ENCODE assay signal across 8 mouse cellular contexts in genomic region chr10:81138131-81138782, GRCm38 (mm10). TPM values are rescaled to one million over a fixed set of nuclear protein-coding genes. Genes with fewer than 3 reads are reported as not detected.
DNase-seq lines count a peak whose midpoint lies in the region; ATAC-seq lines count a peak whose summit lies in the region.

No protein-coding gene starts in this region.

- DNase-seq in layer of hippocampus, postnatal 14 days (ENCODE audit: low spot score in 2 of 2) = peak; percentile 52
- no peak for DNase-seq in layer of hippocampus, postnatal 36 days
- DNase-seq in R1 (ENCODE audit: low read depth, low spot score) = peak; percentile 65
- DNase-seq in urinary bladder, postnatal 4 days (ENCODE audit: low spot score in 2 of 2) = no peak

- peaks cover 15% of the 10 kb centered on the region for H3K27me3 ChIP-seq in embryonic facial prominence, embryonic 15.5 days
- peaks cover 24% of the 10 kb centered on the region for H3K27me3 ChIP-seq in hindbrain, embryonic 15.5 days
- no peaks in the 10 kb centered on the region for H3K27me3 ChIP-seq in liver, embryonic 15.5 days
- H3K27me3 ChIP-seq in neural tube, embryonic 14.5 days (ENCODE audit: control insufficient read depth, insufficient read depth, low read length) = peaks cover 12% of the 10 kb centered on the region

- H3K4me1 ChIP-seq in embryonic facial prominence, embryonic 15.5 days = peaks cover 71% of the 10 kb centered on the region
- peaks cover 64% of the 10 kb centered on the region for H3K4me1 ChIP-seq in hindbrain, embryonic 15.5 days (replicated peaks)
- H3K4me1 ChIP-seq in liver, embryonic 15.5 days (replicated peaks) = peaks cover 78% of the 10 kb centered on the region
- H3K4me1 ChIP-seq in neural tube, embryonic 14.5 days (ENCODE audit: control insufficient read depth, insufficient read depth, low read length) = peaks cover 47% of the 10 kb centered on the region

- peak overlapping the region; percentile 91 for H3K27ac ChIP-seq in embryonic facial prominence, embryonic 15.5 days (replicated peaks)
- peak overlapping the region; percentile 84 for H3K27ac ChIP-seq in hindbrain, embryonic 15.5 days (replicated peaks)
- peak overlapping the region; percentile 88 for H3K27ac ChIP-seq in liver, embryonic 15.5 days (replicated peaks)
- peak overlapping the region; percentile 86 for H3K27ac ChIP-seq in neural tube, embryonic 14.5 days (ENCODE audit: low read depth, low read length)

- 1% methylated on average over 22 of the region's 24 CpGs for WGBS in embryonic facial prominence, embryonic 15.5 days
- WGBS in hindbrain, embryonic 15.5 days = under 1% methylated on average over 23 of the region's 24 CpGs
- 0% methylated on average over 24 of the region's 24 CpGs for WGBS in liver, embryonic 15.5 days (ENCODE audit: insufficient replicate concordance)
- 0% methylated on average over 20 of the region's 24 CpGs for WGBS in neural tube, embryonic 14.5 days

- H3K4me2 ChIP-seq in embryonic facial prominence, embryonic 15.5 days (replicated peaks) = peak overlapping the region; percentile 71
- peak overlapping the region; percentile 97 for H3K4me2 ChIP-seq in hindbrain, embryonic 15.5 days
- H3K4me2 ChIP-seq in liver, embryonic 15.5 days = peak overlapping the region; percentile 92
- H3K4me2 ChIP-seq in neural tube, embryonic 14.5 days (ENCODE audit: low read depth, low read length) = peak overlapping the region; percentile 73

- no peaks in the 10 kb centered on the region for H3K9me3 ChIP-seq in embryonic facial prominence, embryonic 15.5 days (replicated peaks)
- H3K9me3 ChIP-seq in hindbrain, embryonic 15.5 days = no peaks in the 10 kb centered on the region
- no peaks in the 10 kb centered on the region for H3K9me3 ChIP-seq in liver, embryonic 15.5 days (replicated peaks)
- H3K9me3 ChIP-seq in neural tube, embryonic 14.5 days (ENCODE audit: control insufficient read depth, low read length) = no peaks in the 10 kb centered on the region

- 0 out of 2 replicates have a peak, but pooled peaks cover under 1% of the 10 kb centered on the region for H3K36me3 ChIP-seq in embryonic facial prominence, embryonic 15.5 days
- no peaks in the 10 kb centered on the region for H3K36me3 ChIP-seq in hindbrain, embryonic 15.5 days
- H3K36me3 ChIP-seq in liver, embryonic 15.5 days (replicated peaks) = peaks cover 35% of the 10 kb centered on the region
- no peaks in the 10 kb centered on the region for H3K36me3 ChIP-seq in neural tube, embryonic 14.5 days (ENCODE audit: control insufficient read depth, insufficient read depth, low read length)

- H3K4me3 ChIP-seq in embryonic facial prominence, embryonic 15.5 days (replicated peaks) = peak overlapping the region; percentile 92
- peak overlapping the region; percentile 96 for H3K4me3 ChIP-seq in hindbrain, embryonic 15.5 days
- peak overlapping the region; percentile 86 for H3K4me3 ChIP-seq in liver, embryonic 15.5 days (replicated peaks)
- H3K4me3 ChIP-seq in neural tube, embryonic 14.5 days (ENCODE audit: low read depth, low read length) = peak overlapping the region; percentile 85

- peak overlapping the region; percentile 83 for H3K9ac ChIP-seq in embryonic facial prominence, embryonic 15.5 days
- H3K9ac ChIP-seq in hindbrain, embryonic 15.5 days = peak overlapping the region; percentile 85
- H3K9ac ChIP-seq in liver, embryonic 15.5 days = peak overlapping the region; percentile 84
- H3K9ac ChIP-seq in neural tube, embryonic 14.5 days (replicated peaks; ENCODE audit: low read depth, low read length) = peak overlapping the region; percentile 88

- ATAC-seq in embryonic facial prominence, embryonic 15.5 days (ENCODE audit: insufficient number of reproducible peaks, low FRiP score, low TSS enrichment, low read depth) = no peak
- ATAC-seq in hindbrain, embryonic 15.5 days (ENCODE audit: low FRiP score, low read depth) = no peak
- no peak for ATAC-seq in liver, embryonic 15.5 days (ENCODE audit: insufficient read depth)
- no peak for ATAC-seq in neural tube, embryonic 14.5 days (ENCODE audit: low read depth)

RNA-seq across cellular contexts. Expression of gene Zbtb7a, which starts 3.2 kb away (rescaled TPM):
- total RNA-seq in layer of hippocampus, postnatal 14 days (2021) = 10 to 100 TPM; 61.6 to 63.6 TPM
- 100 to 1,000 TPM; 109 to 116 TPM for total RNA-seq in layer of hippocampus, postnatal 36 days (2021)
- polyA plus RNA-seq in embryonic facial prominence, embryonic 15.5 days (2015; fragmentation: Nextera tagmentation; extraction: Ambion mirVana) = 57.6 and 59.4 TPM in 2 replicates
- polyA plus RNA-seq in hindbrain, embryonic 15.5 days (2015; fragmentation: Nextera tagmentation; extraction: Ambion mirVana) = 15.3 and 16.2 TPM in 2 replicates
- polyA plus RNA-seq in liver, embryonic 15.5 days (2015; fragmentation: Nextera tagmentation; extraction: Ambion mirVana) = 47.6 and 56.9 TPM in 2 replicates
- polyA plus RNA-seq in neural tube, embryonic 14.5 days (2014; fragmentation: Nextera tagmentation; extraction: Ambion mirVana) = 11.0 and 12.6 TPM in 2 replicates

RNA-seq across cellular contexts. Expression of gene Pias4, which starts 29.5 kb away (rescaled TPM):
- 10 to 100 TPM; 25.9 to 28.1 TPM for total RNA-seq in layer of hippocampus, postnatal 14 days (2021)
- total RNA-seq in layer of hippocampus, postnatal 36 days (2021) = 10 to 100 TPM; 26.2 to 29.8 TPM
- 52.0 and 52.7 TPM in 2 replicates for polyA plus RNA-seq in embryonic facial prominence, embryonic 15.5 days (2015; fragmentation: Nextera tagmentation; extraction: Ambion mirVana)
- 52.2 and 61.2 TPM in 2 replicates for polyA plus RNA-seq in hindbrain, embryonic 15.5 days (2015; fragmentation: Nextera tagmentation; extraction: Ambion mirVana)
- 26.0 and 32.6 TPM in 2 replicates for polyA plus RNA-seq in liver, embryonic 15.5 days (2015; fragmentation: Nextera tagmentation; extraction: Ambion mirVana)
- 48.4 and 51.4 TPM in 2 replicates for polyA plus RNA-seq in neural tube, embryonic 14.5 days (2014; fragmentation: Nextera tagmentation; extraction: Ambion mirVana)

RNA-seq across cellular contexts. Expression of gene Map2k2, which starts 32.5 kb away (rescaled TPM):
- total RNA-seq in layer of hippocampus, postnatal 14 days (2021) = 100 to 1,000 TPM; 132 to 134 TPM
- total RNA-seq in layer of hippocampus, postnatal 36 days (2021) = 100 to 1,000 TPM; 132 to 141 TPM
- 189 and 197 TPM in 2 replicates for polyA plus RNA-seq in embryonic facial prominence, embryonic 15.5 days (2015; fragmentation: Nextera tagmentation; extraction: Ambion mirVana)
- polyA plus RNA-seq in hindbrain, embryonic 15.5 days (2015; fragmentation: Nextera tagmentation; extraction: Ambion mirVana) = 248 and 259 TPM in 2 replicates
- polyA plus RNA-seq in liver, embryonic 15.5 days (2015; fragmentation: Nextera tagmentation; extraction: Ambion mirVana) = 111 and 117 TPM in 2 replicates
- 219 and 228 TPM in 2 replicates for polyA plus RNA-seq in neural tube, embryonic 14.5 days (2014; fragmentation: Nextera tagmentation; extraction: Ambion mirVana)

RNA-seq across cellular contexts. Expression of gene Eef2, which starts 38.2 kb away (rescaled TPM):
- total RNA-seq in layer of hippocampus, postnatal 14 days (2021) = 1,000 to 10,000 TPM; 1,016 to 1,032 TPM
- 100 to 1,000 TPM; 868 to 892 TPM for total RNA-seq in layer of hippocampus, postnatal 36 days (2021)
- 654 and 688 TPM in 2 replicates for polyA plus RNA-seq in embryonic facial prominence, embryonic 15.5 days (2015; fragmentation: Nextera tagmentation; extraction: Ambion mirVana)
- polyA plus RNA-seq in hindbrain, embryonic 15.5 days (2015; fragmentation: Nextera tagmentation; extraction: Ambion mirVana) = 532 and 536 TPM in 2 replicates
- polyA plus RNA-seq in liver, embryonic 15.5 days (2015; fragmentation: Nextera tagmentation; extraction: Ambion mirVana) = 270 and 306 TPM in 2 replicates
- polyA plus RNA-seq in neural tube, embryonic 14.5 days (2014; fragmentation: Nextera tagmentation; extraction: Ambion mirVana) = 373 and 452 TPM in 2 replicates

RNA-seq across cellular contexts. Expression of gene Creb3l3, which starts 39.6 kb away (rescaled TPM):
- under 1 TPM; 0.17 to 0.46 TPM for total RNA-seq in layer of hippocampus, postnatal 14 days (2021)
- under 1 TPM; 0.52 to 0.71 TPM for total RNA-seq in layer of hippocampus, postnatal 36 days (2021)
- 0.89 and 0.92 TPM in 2 replicates for polyA plus RNA-seq in embryonic facial prominence, embryonic 15.5 days (2015; fragmentation: Nextera tagmentation; extraction: Ambion mirVana)
- polyA plus RNA-seq in hindbrain, embryonic 15.5 days (2015; fragmentation: Nextera tagmentation; extraction: Ambion mirVana) = 0.30 and 0.39 TPM in 2 replicates
- 32.9 and 36.3 TPM in 2 replicates for polyA plus RNA-seq in liver, embryonic 15.5 days (2015; fragmentation: Nextera tagmentation; extraction: Ambion mirVana)
- 0.15 and 0.61 TPM in 2 replicates for polyA plus RNA-seq in neural tube, embryonic 14.5 days (2014; fragmentation: Nextera tagmentation; extraction: Ambion mirVana)

Comparison
In these comparisons a context has a peak if more than half of its experiments do, and no peak if none do; other contexts are left out.
1. DNase-seq: peak in layer of hippocampus, postnatal 14 days (2 of 2) and R1 (single experiment); none in layer of hippocampus, postnatal 36 days (0 of 2) and urinary bladder, postnatal 4 days (0 of 2).
2. Peak in every context shown above with its lines, with median percentiles within 50 percentile points of each other: H3K27ac ChIP-seq, H3K4me2 ChIP-seq, H3K4me3 ChIP-seq and H3K9ac ChIP-seq.